8 mouse cellular contexts compared by ENCODE assay signal in genomic region chr14:45563577-45563976, GRCm38 (mm10). TPM values are rescaled to one million over a fixed set of nuclear protein-coding genes. Genes with fewer than 3 reads are reported as not detected.
DNase-seq lines count a peak whose midpoint lies in the region; ATAC-seq lines count a peak whose summit lies in the region.

No protein-coding gene starts in this region.

- H3K27ac ChIP-seq in forebrain, embryonic 11.5 days (ENCODE audit: low read depth, low read length): no peak overlapping the region
- H3K27ac ChIP-seq in forebrain, embryonic 10.5 days: no peak overlapping the region
- no peak overlapping the region for H3K27ac ChIP-seq in intestine, embryonic 15.5 days
- H3K27ac ChIP-seq in stomach, embryonic 16.5 days (ENCODE audit: low read length): no peak overlapping the region

- no peaks in the 10 kb centered on the region; the same call in 1 of the 2 replicates for H3K27me3 ChIP-seq in forebrain, embryonic 11.5 days (ENCODE audit: control insufficient read depth, insufficient read depth, low read length)
- H3K27me3 ChIP-seq in forebrain, embryonic 10.5 days (ENCODE audit: poor library complexity, severe bottlenecking): peaks cover 27% of the 10 kb centered on the region
- no peaks in the 10 kb centered on the region for H3K27me3 ChIP-seq in intestine, embryonic 15.5 days (replicated peaks)
- H3K27me3 ChIP-seq in stomach, embryonic 16.5 days (ENCODE audit: control insufficient read depth, insufficient read depth, low read length): no peaks in the 10 kb centered on the region

- intact Hi-C loops in gastrocnemius, postnatal 36 days (cut with DNase I): loop anchor here (10.0 kb wide), 1 partner anchor 131 kb away; no protein-coding TSS in a partner anchor

- ATAC-seq in forebrain, embryonic 11.5 days (replicated peaks; ENCODE audit: low FRiP score): peak; percentile 31; the same call in 1 of the 2 replicates
- peak; percentile 37; the same call in 1 of the 2 replicates for ATAC-seq in intestine, embryonic 15.5 days
- peak; percentile 43; the same call in 1 of the 2 replicates for ATAC-seq in stomach, embryonic 16.5 days (ENCODE audit: insufficient read depth, low FRiP score)

- no peaks in the 10 kb centered on the region for H3K9me3 ChIP-seq in forebrain, embryonic 11.5 days (ENCODE audit: control insufficient read depth, low read length)
- no peaks in the 10 kb centered on the region for H3K9me3 ChIP-seq in forebrain, embryonic 10.5 days
- no peaks in the 10 kb centered on the region for H3K9me3 ChIP-seq in intestine, embryonic 15.5 days
- no peaks in the 10 kb centered on the region for H3K9me3 ChIP-seq in stomach, embryonic 16.5 days (replicated peaks; ENCODE audit: control insufficient read depth, low read length)

- H3K36me3 ChIP-seq in forebrain, embryonic 11.5 days (ENCODE audit: control insufficient read depth, insufficient read depth, low read length): no peaks in the 10 kb centered on the region
- H3K36me3 ChIP-seq in forebrain, embryonic 10.5 days (replicated peaks): no peaks in the 10 kb centered on the region
- H3K36me3 ChIP-seq in intestine, embryonic 15.5 days: no peaks in the 10 kb centered on the region
- H3K36me3 ChIP-seq in stomach, embryonic 16.5 days (ENCODE audit: control insufficient read depth, insufficient read depth, low read length): no peaks in the 10 kb centered on the region

- no peak overlapping the region for H3K4me3 ChIP-seq in forebrain, embryonic 11.5 days (ENCODE audit: low read depth, low read length)
- no peak overlapping the region for H3K4me3 ChIP-seq in forebrain, embryonic 10.5 days
- no peak overlapping the region for H3K4me3 ChIP-seq in intestine, embryonic 15.5 days (replicated peaks)
- no peak overlapping the region for H3K4me3 ChIP-seq in stomach, embryonic 16.5 days (replicated peaks; ENCODE audit: low read length)

- 75% methylated on average over 1 of the region's 1 CpGs for WGBS in forebrain, embryonic 11.5 days
- 100% methylated on average over 1 of the region's 1 CpGs for WGBS in forebrain, embryonic 10.5 days
- 83% methylated on average over 1 of the region's 1 CpGs for WGBS in intestine, embryonic 15.5 days
- WGBS in stomach, embryonic 16.5 days: 77% methylated on average over 1 of the region's 1 CpGs

- no peak for DNase-seq in forebrain, embryonic 11.5 days (ENCODE audit: low spot score)
- DNase-seq in forebrain, embryonic 10.5 days (ENCODE audit: extremely low spot score, low spot score): no peak
- DNase-seq in right cerebral cortex, adult 18-20 months: peak; percentile 36
- no peak for DNase-seq in right cerebral cortex, postnatal 25 days
- DNase-seq in gastrocnemius, postnatal 36 days: peak; percentile 39 to 50
- DNase-seq in spleen, adult 18-20 months: no peak

- H3K9ac ChIP-seq in forebrain, embryonic 11.5 days (ENCODE audit: low read length): no peak overlapping the region
- no peak overlapping the region for H3K9ac ChIP-seq in intestine, embryonic 15.5 days
- no peak overlapping the region for H3K9ac ChIP-seq in stomach, embryonic 16.5 days (ENCODE audit: low read length)

- no peak overlapping the region for H3K4me2 ChIP-seq in forebrain, embryonic 11.5 days (ENCODE audit: low read depth, low read length, severe bottlenecking)
- no peak overlapping the region for H3K4me2 ChIP-seq in intestine, embryonic 15.5 days (replicated peaks)
- H3K4me2 ChIP-seq in stomach, embryonic 16.5 days (ENCODE audit: low read depth, low read length): no peak overlapping the region

- H3K4me1 ChIP-seq in forebrain, embryonic 11.5 days (replicated peaks; ENCODE audit: control insufficient read depth, insufficient read depth, low read length): peaks cover 5% of the 10 kb centered on the region; the same call in 1 of the 2 replicates
- peaks cover 21% of the 10 kb centered on the region for H3K4me1 ChIP-seq in forebrain, embryonic 10.5 days
- peaks cover 12% of the 10 kb centered on the region for H3K4me1 ChIP-seq in intestine, embryonic 15.5 days (replicated peaks)
- H3K4me1 ChIP-seq in stomach, embryonic 16.5 days (ENCODE audit: control insufficient read depth, insufficient read depth, low read length): peaks cover 15% of the 10 kb centered on the region; the same call in 1 of the 2 replicates

RNA-seq across cellular contexts. Expression of gene Fermt2, which starts 33.7 kb away (rescaled TPM):
- 61.9 and 68.5 TPM in 2 replicates for polyA plus RNA-seq in forebrain, embryonic 11.5 days (2014; fragmentation: Nextera tagmentation; extraction: Ambion mirVana)
- 75.7 and 77.6 TPM in 2 replicates for polyA plus RNA-seq in forebrain, embryonic 10.5 days (2016; fragmentation: Nextera tagmentation; extraction: Ambion mirVana)
- 100 to 1,000 TPM; 229 to 231 TPM for total RNA-seq in gastrocnemius, postnatal 36 days (2021)
- 163 and 169 TPM in 2 replicates for polyA plus RNA-seq in intestine, embryonic 15.5 days (2015; fragmentation: Nextera tagmentation; extraction: Ambion mirVana)
- 213 and 235 TPM in 2 replicates for polyA plus RNA-seq in stomach, embryonic 16.5 days (2015; fragmentation: Nextera tagmentation; extraction: Ambion mirVana)

Comparison
In these comparisons a context has a peak if more than half of its experiments do, and no peak if none do; other contexts are left out.
1. DNase-seq: peak in right cerebral cortex, adult 18-20 months (single experiment) and gastrocnemius, postnatal 36 days (2 of 2); none in forebrain, embryonic 11.5 days (single experiment), forebrain, embryonic 10.5 days (single experiment), right cerebral cortex, postnatal 25 days (single experiment) and spleen, adult 18-20 months (0 of 2).
2. Peak in every context shown above with its lines, with median percentiles within 50 percentile points of each other: ATAC-seq.